Mouse (Mus musculus) CH12.LX (cell line): ENCODE results near the gene Cspg4. TPM values are rescaled to one million over a fixed set of nuclear protein-coding genes. Genes with fewer than 3 reads are reported as not detected.

ENCODE experiments used
- DNase-seq: peaks from one replicate; pipeline ENCODE4 v3.0.0-alpha.2; 2013; ENCODE audit errors: extremely low read depth
- H3K27ac ChIP-seq: 2 replicates; pipeline ENCODE4 v1.5.1; 2012; ENCODE audit warnings: low read depth, mild to moderate bottlenecking, control low read depth, moderate library complexity; ENCODE audit not compliant: insufficient read depth
- H3K27me3 ChIP-seq: replicated peaks from 2 replicates; pipeline ENCODE3; 2012; ENCODE audit warnings: inconsistent platforms
- H3K36me3 ChIP-seq, 2 experiments: replicated peaks in 1 of 2; 2 replicates each; pipeline versions ENCODE3 to v1.6.1; 2012; ENCODE audit warnings: inconsistent platforms in 1 of 2, low read length in 1 of 2, mild to moderate bottlenecking in 1 of 2, mixed read lengths in 1 of 2, moderate library complexity in 1 of 2; ENCODE audit not compliant: control insufficient read depth in 1 of 2, insufficient read depth in 1 of 2
- H3K4me1 ChIP-seq, 2 experiments: 2 replicates each; pipeline ENCODE4 v1.6.1; 2012; ENCODE audit warnings: inconsistent platforms in 1 of 2, moderate library complexity in 1 of 2; ENCODE audit not compliant: insufficient read depth in 2 of 2, control insufficient read depth in 1 of 2
- H3K4me2 ChIP-seq: 2 replicates; pipeline ENCODE4 v1.6.1; 2012; ENCODE audit warnings: low read depth, mild to moderate bottlenecking, control low read depth; ENCODE audit not compliant: poor library complexity, insufficient read depth, severe bottlenecking
- H3K4me3 ChIP-seq, 3 experiments: fragments of 150-350 bp in 1 of 3; sonication (generic) in 1 of 3; replicated peaks in 1 of 3; 2 replicates each; pipeline versions ENCODE3 to v1.5.1; 2011 to 2012; ENCODE audit warnings: low read depth in 2 of 3, low read length in 2 of 3, mild to moderate bottlenecking in 2 of 3, moderate library complexity in 2 of 3, control low read depth in 1 of 3, improper control_type of control experiment in 1 of 3, inconsistent platforms in 1 of 3, mixed read lengths in 1 of 3; ENCODE audit not compliant: poor library complexity in 1 of 3
- H3K79me2 ChIP-seq: replicated peaks from 2 replicates; pipeline ENCODE4 v1.6.1; 2012; ENCODE audit warnings: mild to moderate bottlenecking, moderate library complexity; ENCODE audit not compliant: control insufficient read depth, poor library complexity, insufficient read depth, severe bottlenecking; ENCODE audit errors: extremely low read depth
- H3K9ac ChIP-seq: 2 replicates; pipeline ENCODE4 v1.6.1; 2012; ENCODE audit warnings: low read depth, mild to moderate bottlenecking, control low read depth, moderate library complexity; ENCODE audit not compliant: insufficient read depth
- H3K9me3 ChIP-seq: replicated peaks from 2 replicates; pipeline ENCODE3; 2012; ENCODE audit warnings: low read length, inconsistent platforms, mixed read lengths
- BHLHE40 ChIP-seq: IDR thresholded peaks from 2 replicates; pipeline ENCODE4 v1.6.1; 2011; ENCODE audit warnings: mild to moderate bottlenecking, low read depth, low read length, improper control_type of control experiment
- EP300 ChIP-seq: IDR thresholded peaks from 2 replicates; pipeline ENCODE4 v1.6.1; 2011; ENCODE audit warnings: low read length, improper control_type of control experiment
- ETS1 ChIP-seq: conservative IDR thresholded peaks from 2 replicates; pipeline ENCODE4 v1.6.1; 2012; ENCODE audit warnings: low read depth, mild to moderate bottlenecking, inconsistent platforms, low read length, improper control_type of control experiment, moderate library complexity
- GABPA ChIP-seq: IDR thresholded peaks from 2 replicates; pipeline ENCODE4 v1.6.1; 2012; ENCODE audit warnings: low read depth, low read length, improper control_type of control experiment, inconsistent platforms; ENCODE audit not compliant: insufficient replicate concordance
- JUN ChIP-seq: IDR thresholded peaks from 2 replicates; pipeline ENCODE4 v1.6.1; 2011; ENCODE audit warnings: low read depth, mild to moderate bottlenecking, low read length, improper control_type of control experiment, moderate library complexity; ENCODE audit not compliant: insufficient read depth
- JUND ChIP-seq: conservative IDR thresholded peaks from 2 replicates; pipeline ENCODE4 v1.6.1; 2011; ENCODE audit warnings: low read depth, low read length, improper control_type of control experiment
- KAT2A ChIP-seq: IDR thresholded peaks from 2 replicates; pipeline ENCODE4 v1.6.1; 2012; ENCODE audit warnings: low read length, improper control_type of control experiment, inconsistent platforms; ENCODE audit not compliant: insufficient replicate concordance
- MAFK ChIP-seq: IDR thresholded peaks from 2 replicates; pipeline ENCODE4 v1.6.1; 2011; ENCODE audit warnings: low read length, improper control_type of control experiment; ENCODE audit not compliant: insufficient replicate concordance
- MAX ChIP-seq: IDR thresholded peaks from 2 replicates; pipeline ENCODE4 v1.6.1; 2011; ENCODE audit warnings: low read length, improper control_type of control experiment
- NELFE ChIP-seq: IDR thresholded peaks from 2 replicates; pipeline ENCODE4 v1.6.1; 2011; ENCODE audit warnings: low read depth, low read length, improper control_type of control experiment
- NRF1 ChIP-seq: IDR thresholded peaks from 2 replicates; pipeline ENCODE4 v1.6.1; 2014; ENCODE audit warnings: low read depth, mild to moderate bottlenecking, inconsistent platforms, low read length, improper control_type of control experiment, moderate library complexity
- POLR2AphosphoS2 ChIP-seq: IDR thresholded peaks from 2 replicates; pipeline ENCODE4 v1.6.1; 2011; ENCODE audit warnings: low read depth, low read length, improper control_type of control experiment
- RAD21 ChIP-seq: IDR thresholded peaks from 2 replicates; pipeline ENCODE4 v1.6.1; 2011; ENCODE audit warnings: low read depth, mild to moderate bottlenecking, low read length, improper control_type of control experiment, moderate library complexity
- RCOR1 ChIP-seq: conservative IDR thresholded peaks from 2 replicates; pipeline ENCODE4 v1.6.1; 2012; ENCODE audit warnings: low read depth, mild to moderate bottlenecking, inconsistent platforms, low read length, improper control_type of control experiment
- SMC3 ChIP-seq: IDR thresholded peaks from 2 replicates; pipeline ENCODE4 v1.6.1; 2011; ENCODE audit warnings: low read depth, low read length, improper control_type of control experiment
- TBP ChIP-seq: conservative IDR thresholded peaks from 2 replicates; pipeline ENCODE4 v1.6.1; 2011; ENCODE audit warnings: low read depth, low read length, improper control_type of control experiment
- USF2 ChIP-seq: conservative IDR thresholded peaks from 2 replicates; pipeline ENCODE4 v1.6.1; 2011; ENCODE audit warnings: low read depth, low read length, improper control_type of control experiment
- ZC3H11A ChIP-seq: IDR thresholded peaks from 2 replicates; pipeline ENCODE4 v1.6.1; 2012; ENCODE audit warnings: low read depth, mild to moderate bottlenecking, inconsistent platforms, low read length, improper control_type of control experiment
- dilution Hi-C: fragments of 300-500 bp; cut with MboI; formaldehyde crosslinking; loops from 2 replicates; pipeline ENCODE4 v1.14.3; 2020; ENCODE audit warnings: low sequenced_read_pairs; ENCODE audit not compliant: extremely low pct_unique_long_range_greater_than_20kb, extremely low pct_ligation_motif_present
- in situ Hi-C: fragments of 300-500 bp; cut with MboI; formaldehyde crosslinking; loops from 3 replicates; pipeline ENCODE4 v1.14.3; 2019; ENCODE audit warnings: low sequenced_read_pairs, low pct_ligation_motif_present, low pct_unique_long_range_greater_than_20kb, mixed read lengths
- polyA plus RNA-seq: library from polyadenylated mRNA; unstranded; fragments of >175 nt; gene quantifications from 2 replicates; pipeline ENCODE4 v1.2.1, GENCODE M21; 2012; ENCODE audit warnings: low read depth; ENCODE audit not compliant: insufficient read length
- total RNA-seq, 2 experiments: library from RNA; depleted of rRNA; stranded (reverse); fragments of 300-350 nt in 1 of 2; fragments of >200 nt in 1 of 2; gene quantifications; 2 replicates each; pipeline ENCODE4 v1.2.3; 2012 to 2014

Cspg4 gene
- total and polyA plus RNA-seq, 3 experiments, result 0.06 to 0.08 TPM; not detected in 1

DNA sequence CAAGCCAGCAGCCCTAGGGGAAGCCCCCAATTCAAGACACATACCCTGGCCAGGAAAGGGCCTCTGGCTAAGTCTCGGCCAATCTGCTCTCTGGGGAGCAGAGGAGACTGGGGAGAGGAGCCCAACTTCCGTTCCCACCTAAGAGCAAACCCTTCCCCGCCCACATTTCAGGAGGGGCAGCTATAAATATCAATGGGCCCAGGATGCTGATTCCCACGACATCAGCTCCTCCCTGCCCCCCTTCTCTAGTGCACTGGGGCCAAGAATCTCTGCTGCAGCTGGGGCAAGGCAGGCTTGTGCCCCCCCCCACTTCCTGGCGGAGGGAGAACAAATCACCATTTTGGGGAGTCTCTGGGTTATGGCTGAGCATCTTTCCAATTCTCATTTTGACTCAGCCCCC, 6.4 kb downstream of the Cspg4 start:
- DNase-seq, result no peak
- Histone ChIP-seq H3K4me2 (peak overlapping the region; percentile 44), H3K27ac (no peak overlapping the region), H3K4me1 (peaks cover 7 to 13% of the 10 kb centered on the region in 2 experiments), H3K4me3 (no peak overlapping the region), H3K79me2 (no peaks in the 10 kb centered on the region), H3K27me3 (peaks cover 92% of the 10 kb centered on the region), H3K9me3 (no peaks in the 10 kb centered on the region), H3K36me3 (no peaks in the 10 kb centered on the region), H3K9ac (no peak overlapping the region)
- in situ Hi-C loops, result no loop called here
- TF ChIP-seq NRF1 (no peak), SMC3 (no peak), POLR2AphosphoS2 (no peak), RAD21 (no peak)
- dilution Hi-C loops, result no loop called here

- H3K4me2 ChIP-seq, result no peak overlapping the region
- H3K4me1 ChIP-seq, result peaks cover 7 to 13% of the 10 kb centered on the region in 2 experiments
- dilution Hi-C loops, result no loop called here
- H3K79me2 ChIP-seq, result no peaks in the 10 kb centered on the region
- DNase-seq, result no peak
- peaks cover 88% of the 10 kb centered on the region for H3K27me3 ChIP-seq
- in situ Hi-C loops, result no loop called here
- no peaks in the 10 kb centered on the region for H3K9me3 ChIP-seq
- H3K36me3 ChIP-seq, result no peaks in the 10 kb centered on the region
- H3K27ac ChIP-seq, result no peak overlapping the region
- TF ChIP-seq BHLHE40 (no peak), RCOR1 (no peak), EP300 (no peak), ETS1 (no peak), GABPA (no peak), JUND (no peak), MAFK (no peak), ZC3H11A (no peak), MAX (no peak), TBP (no peak), NELFE (no peak), KAT2A (no peak), JUN (no peak), RAD21 (no peak), USF2 (no peak)
- H3K9ac ChIP-seq, result no peak overlapping the region
- no peak overlapping the region for H3K4me3 ChIP-seq
These were observed 7.5 kb downstream of the Cspg4 start for GRCm38 (mm10) chr9:56872105-56872903.
